Mouse (Mus musculus): ENCODE measurements around the gene Cpe. TPM values are rescaled to one million over a fixed set of nuclear protein-coding genes. Genes with fewer than 3 reads are reported as not detected.

The Cpe gene
- total and polyA plus RNA-seq, 2 experiments from 2014 or later: 149 to 247 TPM

- under 1% methylated on average over 60 of the region's 60 CpGs for WGBS
- H3K9ac ChIP-seq (replicated peaks; ENCODE audit: low read depth, low read length): peak within 1 kb of the TSS; percentile 66
- TF ChIP-seq CTCF (IDR thresholded peaks at IDR 0.05; ENCODE audit: low read depth) (no peak), EP300 (IDR thresholded peaks at IDR 0.05; ENCODE audit: low read depth) (no peak)
- H3K27ac ChIP-seq (ENCODE audit: low read depth): no peak within 1 kb of the TSS
- no peaks in the 10 kb centered on the region for H3K9me3 ChIP-seq (replicated peaks; ENCODE audit: control insufficient read depth, low read length)
- peak within 1 kb of the TSS; percentile 78 for H3K4me2 ChIP-seq (ENCODE audit: low read depth, low read length)
- ATAC-seq (ENCODE audit: insufficient read depth, low read depth) (peak; percentile 100), DNase-seq (ENCODE audit: low spot score) (peak; percentile 96)
- no peaks in the 10 kb centered on the region for H3K27me3 ChIP-seq (ENCODE audit: control insufficient read depth, insufficient read depth, low read length)
- H3K36me3 ChIP-seq (replicated peaks; ENCODE audit: control insufficient read depth, insufficient read depth, low read length): peaks cover 13% of the 10 kb centered on the region; the same call in 1 of the 2 replicates
- H3K4me1 ChIP-seq (ENCODE audit: control insufficient read depth, insufficient read depth): peaks cover 11% of the 10 kb centered on the region; the same call in 1 of the 2 replicates
- H3K4me3 ChIP-seq (ENCODE audit: low read depth, low read length): peak within 1 kb of the TSS; percentile 76
These were observed 40.6 kb upstream of the Cpe start, which contains the start of gene Msmo1 for GRCm38 (mm10) chr8:64733271-64733943. Msmo1 (minus strand) TSS chr8:64733792.

- Histone ChIP-seq H3K4me1 (ENCODE audit: control insufficient read depth, insufficient read depth) (peaks cover 4% of the 10 kb centered on the region; the same call in 1 of the 2 replicates), H3K4me2 (ENCODE audit: low read depth, low read length) (peak overlapping the region; percentile 78), H3K36me3 (replicated peaks; ENCODE audit: control insufficient read depth, insufficient read depth, low read length) (peaks cover 18% of the 10 kb centered on the region), H3K27me3 (ENCODE audit: control insufficient read depth, insufficient read depth, low read length) (no peaks in the 10 kb centered on the region), H3K27ac (ENCODE audit: low read depth) (no peak overlapping the region), H3K4me3 (ENCODE audit: low read depth, low read length) (peak overlapping the region; percentile 76), H3K9ac (replicated peaks; ENCODE audit: low read depth, low read length) (peak overlapping the region; percentile 66), H3K9me3 (replicated peaks; ENCODE audit: control insufficient read depth, low read length) (no peaks in the 10 kb centered on the region)
- ATAC-seq (ENCODE audit: insufficient read depth, low read depth) (no peak), DNase-seq (ENCODE audit: low spot score) (no peak)
- WGBS: 11% methylated on average over 9 of the region's 9 CpGs
- TF ChIP-seq EP300 (IDR thresholded peaks at IDR 0.05; ENCODE audit: low read depth): no peak
- no peak for TF ChIP-seq CTCF (IDR thresholded peaks at IDR 0.05; ENCODE audit: low read depth)
These were observed 39.7 kb upstream of the Cpe start for GRCm38 (mm10) chr8:64732596-64732995.

GRCm38 (mm10) chr8:64728156-64728555 lies 35.3 kb upstream of the Cpe start:
- H3K4me2 ChIP-seq (ENCODE audit: low read depth, low read length): no peak overlapping the region
- DNase-seq (ENCODE audit: low spot score) (no peak), ATAC-seq (ENCODE audit: insufficient read depth, low read depth) (no peak)
- H3K4me3 ChIP-seq (ENCODE audit: low read depth, low read length): no peak overlapping the region
- H3K27me3 ChIP-seq (ENCODE audit: control insufficient read depth, insufficient read depth, low read length): no peaks in the 10 kb centered on the region
- TF ChIP-seq CTCF (IDR thresholded peaks at IDR 0.05; ENCODE audit: low read depth) (no peak), EP300 (IDR thresholded peaks at IDR 0.05; ENCODE audit: low read depth) (no peak)
- H3K36me3 ChIP-seq (replicated peaks; ENCODE audit: control insufficient read depth, insufficient read depth, low read length): peaks cover 53% of the 10 kb centered on the region
- no peak overlapping the region for H3K27ac ChIP-seq (ENCODE audit: low read depth)
- peaks cover 4% of the 10 kb centered on the region; the same call in 1 of the 2 replicates for H3K4me1 ChIP-seq (ENCODE audit: control insufficient read depth, insufficient read depth)
- H3K9ac ChIP-seq (replicated peaks; ENCODE audit: low read depth, low read length): no peak overlapping the region
- no peaks in the 10 kb centered on the region for H3K9me3 ChIP-seq (replicated peaks; ENCODE audit: control insufficient read depth, low read length)
- 93% methylated on average over 7 of the region's 7 CpGs for WGBS

GRCm38 (mm10) chr8:64726190-64726695 lies 33.4 kb upstream of the Cpe start:
- no peaks in the 10 kb centered on the region for H3K27me3 ChIP-seq (ENCODE audit: control insufficient read depth, insufficient read depth, low read length)
- no peak overlapping the region for H3K9ac ChIP-seq (replicated peaks; ENCODE audit: low read depth, low read length)
- H3K36me3 ChIP-seq (replicated peaks; ENCODE audit: control insufficient read depth, insufficient read depth, low read length): peaks cover 65% of the 10 kb centered on the region
- 71% methylated on average over 4 of the region's 4 CpGs for WGBS
- no peak for TF ChIP-seq EP300 (IDR thresholded peaks at IDR 0.05; ENCODE audit: low read depth)
- no peak for TF ChIP-seq CTCF (IDR thresholded peaks at IDR 0.05; ENCODE audit: low read depth)
- H3K9me3 ChIP-seq (replicated peaks; ENCODE audit: control insufficient read depth, low read length): no peaks in the 10 kb centered on the region
- ATAC-seq (ENCODE audit: insufficient read depth, low read depth) (no peak), DNase-seq (ENCODE audit: low spot score) (no peak)
- no peak overlapping the region for H3K4me2 ChIP-seq (ENCODE audit: low read depth, low read length)
- no peak overlapping the region for H3K4me3 ChIP-seq (ENCODE audit: low read depth, low read length)
- no peak overlapping the region for H3K27ac ChIP-seq (ENCODE audit: low read depth)
- H3K4me1 ChIP-seq (ENCODE audit: control insufficient read depth, insufficient read depth): no peaks in the 10 kb centered on the region

- Histone ChIP-seq H3K4me1 (ENCODE audit: control insufficient read depth, insufficient read depth) (no peaks in the 10 kb centered on the region), H3K27me3 (ENCODE audit: control insufficient read depth, insufficient read depth, low read length) (no peaks in the 10 kb centered on the region), H3K36me3 (replicated peaks; ENCODE audit: control insufficient read depth, insufficient read depth, low read length) (peaks cover 75% of the 10 kb centered on the region), H3K9ac (replicated peaks; ENCODE audit: low read depth, low read length) (no peak overlapping the region), H3K4me2 (ENCODE audit: low read depth, low read length) (no peak overlapping the region), H3K9me3 (replicated peaks; ENCODE audit: control insufficient read depth, low read length) (no peaks in the 10 kb centered on the region), H3K27ac (ENCODE audit: low read depth) (no peak overlapping the region), H3K4me3 (ENCODE audit: low read depth, low read length) (no peak overlapping the region)
- WGBS: 80% methylated on average over 2 of the region's 2 CpGs
- no peak for ATAC-seq (ENCODE audit: insufficient read depth, low read depth)
- no peak for DNase-seq (ENCODE audit: low spot score)
- no peak for TF ChIP-seq CTCF (IDR thresholded peaks at IDR 0.05; ENCODE audit: low read depth)
- no peak for TF ChIP-seq EP300 (IDR thresholded peaks at IDR 0.05; ENCODE audit: low read depth)
These were observed 30.4 kb upstream of the Cpe start for GRCm38 (mm10) chr8:64723206-64723605.

All from heart, postnatal 0 days (tissue).